Mouse (Mus musculus): Measurements from ENCODE around the gene Gpx8. TPM values are rescaled to one million over a fixed set of nuclear protein-coding genes. Genes with fewer than 3 reads are reported as not detected.

Gpx8 gene
- total RNA-seq (2023): not detected in 2 replicates

GRCm38 (mm10) chr13:113046211-113046883 lies at the start of gene Gpx8:
Gpx8 (minus strand) TSS chr13:113046410.

GRCm38 (mm10) chr13:113034950-113035421 lies 11.2 kb downstream of the Gpx8 start, which contains the start of gene Cdc20b:
Cdc20b (plus strand) TSS chr13:113035111.

GRCm38 (mm10) chr13:112993531-112994152 lies 52.6 kb downstream of the Gpx8 start, which contains the start of gene Mcidas:
Mcidas (plus strand) TSS chr13:112993845.

Other genes starting within 250 kb of the Gpx8 start
- gene Plpp1, start 245.6 kb downstream of the Gpx8 start, total RNA-seq (2023): 0.38 TPM in 1 of 2 replicates, not detected in the other
- gene Mtrex, start 119.0 kb downstream of the Gpx8 start, total RNA-seq (2023): 28.0 and 40.3 TPM in 2 replicates
- 10.3 and 11.1 TPM in 2 replicates for gene Dhx29, start 119.0 kb downstream of the Gpx8 start, total RNA-seq (2023)
- gene Ccno, start 58.6 kb downstream of the Gpx8 start, total RNA-seq (2023): 20.3 and 26.1 TPM in 2 replicates
- gene Mcidas, start 52.6 kb downstream of the Gpx8 start, total RNA-seq (2023): not detected in 2 replicates
- gene Cdc20b, start 11.3 kb downstream of the Gpx8 start, total RNA-seq (2023): not detected in 2 replicates
- gene Gzma, start 54.6 kb upstream of the Gpx8 start, total RNA-seq (2023): not detected in 2 replicates
- not detected in 2 replicates for gene Esm1, start 163.2 kb upstream of the Gpx8 start, total RNA-seq (2023)
- gene Gzmk, start 179.5 kb upstream of the Gpx8 start, total RNA-seq (2023): not detected in 2 replicates
- not detected in 2 replicates for gene BC067074, start 246.7 kb upstream of the Gpx8 start, total RNA-seq (2023)

All from neutrophil, adult 65 days (primary cell).